Mouse (Mus musculus) spleen, adult 18-20 months (tissue): ENCODE results near the gene Mapkbp1.

Experiments
- DNase-seq, 2 experiments: peaks; one replicate each; pipeline ENCODE4 v3.0.0; 2022; ENCODE audit warnings: mixed read lengths in 2 of 2

Gene Mapkbp1

GRCm38 (mm10) chr2:120055923-120056322 is 83.4 kb downstream of the Mapkbp1 start:
- DNase-seq = no peak

- DNase-seq = no peak
Observed at GRCm38 (mm10) chr2:120058818-120059217, 86.3 kb downstream of the Mapkbp1 start.

GRCm38 (mm10) chr2:120059466-120059865 is 87.0 kb downstream of the Mapkbp1 start:
- DNase-seq = no peak

- no peak for DNase-seq
Observed at GRCm38 (mm10) chr2:120060190-120060589, 87.7 kb downstream of the Mapkbp1 start.

GRCm38 (mm10) chr2:120060651-120061050 is 88.2 kb downstream of the Mapkbp1 start:
- no peak for DNase-seq

GRCm38 (mm10) chr2:120062248-120062647 is 89.7 kb downstream of the Mapkbp1 start:
- no peak for DNase-seq

GRCm38 (mm10) chr2:120064639-120065038 is 92.1 kb downstream of the Mapkbp1 start:
- DNase-seq = no peak

- no peak for DNase-seq
Observed at GRCm38 (mm10) chr2:120065243-120065642, 92.7 kb downstream of the Mapkbp1 start.

GRCm38 (mm10) chr2:120066224-120066623 is 93.7 kb downstream of the Mapkbp1 start:
- DNase-seq = no peak

GRCm38 (mm10) chr2:120068555-120069465 is 96.3 kb downstream of the Mapkbp1 start:
- DNase-seq = peak in 1 of 2 experiments; percentile 9

GRCm38 (mm10) chr2:120069466-120069990 is 97.0 kb downstream of the Mapkbp1 start:
- no peak for DNase-seq

- no peak for DNase-seq
Observed at GRCm38 (mm10) chr2:120074096-120074495, 101.6 kb downstream of the Mapkbp1 start.

GRCm38 (mm10) chr2:120076076-120076705 is 103.7 kb downstream of the Mapkbp1 start:
- DNase-seq = peak in 1 of 2 experiments; percentile 31
